Mouse (Mus musculus): Measurements from ENCODE around the gene Fancc. TPM values are rescaled to one million over a fixed set of nuclear protein-coding genes. Genes with fewer than 3 reads are reported as not detected.

The Fancc gene
- polyA plus RNA-seq, 1 experiment from 2014 or later: 26.7 TPM

GRCm38 (mm10) chr13:63404657-63405056 lies 92.4 kb downstream of the Fancc start:
- no peaks in the 10 kb centered on the region for H3K9me3 ChIP-seq (replicated peaks)
- no peak overlapping the region for H3K4me3 ChIP-seq
- no peaks in the 10 kb centered on the region for H3K4me1 ChIP-seq
- no peaks in the 10 kb centered on the region for H3K27me3 ChIP-seq (ENCODE audit: low read depth, poor library complexity, severe bottlenecking)
- DNase-seq (ENCODE audit: low spot score): no peak
- H3K27ac ChIP-seq (replicated peaks): no peak overlapping the region
- H3K36me3 ChIP-seq: no peaks in the 10 kb centered on the region
- WGBS: 87% methylated on average over 2 of the region's 2 CpGs

GRCm38 (mm10) chr13:63402823-63403222 lies 94.3 kb downstream of the Fancc start:
- Histone ChIP-seq H3K27ac (replicated peaks) (no peak overlapping the region), H3K27me3 (ENCODE audit: low read depth, poor library complexity, severe bottlenecking) (no peaks in the 10 kb centered on the region), H3K4me3 (no peak overlapping the region), H3K36me3 (no peaks in the 10 kb centered on the region), H3K4me1 (no peaks in the 10 kb centered on the region), H3K9me3 (replicated peaks) (no peaks in the 10 kb centered on the region)
- WGBS: 83% methylated on average over 2 of the region's 2 CpGs
- no peak for DNase-seq (ENCODE audit: low spot score)

GRCm38 (mm10) chr13:63400069-63400468 lies 97.0 kb downstream of the Fancc start:
- 94% methylated on average over 6 of the region's 6 CpGs for WGBS
- no peaks in the 10 kb centered on the region for H3K27me3 ChIP-seq (ENCODE audit: low read depth, poor library complexity, severe bottlenecking)
- no peaks in the 10 kb centered on the region for H3K36me3 ChIP-seq
- no peaks in the 10 kb centered on the region for H3K9me3 ChIP-seq (replicated peaks)
- no peak for DNase-seq (ENCODE audit: low spot score)
- H3K27ac ChIP-seq (replicated peaks): no peak overlapping the region
- H3K4me1 ChIP-seq: no peaks in the 10 kb centered on the region
- H3K4me3 ChIP-seq: no peak overlapping the region

GRCm38 (mm10) chr13:63397420-63397819 lies 99.7 kb downstream of the Fancc start:
- Histone ChIP-seq H3K27me3 (ENCODE audit: low read depth, poor library complexity, severe bottlenecking) (no peaks in the 10 kb centered on the region), H3K4me1 (no peaks in the 10 kb centered on the region), H3K9me3 (replicated peaks) (no peaks in the 10 kb centered on the region), H3K27ac (replicated peaks) (no peak overlapping the region), H3K36me3 (peaks cover 2% of the 10 kb centered on the region; the same call in 1 of the 2 replicates), H3K4me3 (no peak overlapping the region)
- 95% methylated on average over 1 of the region's 1 CpGs for WGBS
- no peak for DNase-seq (ENCODE audit: low spot score)

GRCm38 (mm10) chr13:63394304-63395063 lies 102.6 kb downstream of the Fancc start:
- H3K36me3 ChIP-seq: peaks cover 2% of the 10 kb centered on the region; the same call in 1 of the 2 replicates

GRCm38 (mm10) chr13:63385234-63385633 lies 111.8 kb downstream of the Fancc start:
- Histone ChIP-seq H3K27ac (replicated peaks) (no peak overlapping the region), H3K4me1 (no peaks in the 10 kb centered on the region), H3K27me3 (ENCODE audit: low read depth, poor library complexity, severe bottlenecking) (no peaks in the 10 kb centered on the region), H3K36me3 (0 out of 2 replicates have a peak, but pooled peaks cover 5% of the 10 kb centered on the region), H3K4me3 (no peak overlapping the region), H3K9me3 (replicated peaks) (no peaks in the 10 kb centered on the region)
- WGBS: 86% methylated on average over 2 of the region's 2 CpGs
- no peak for DNase-seq (ENCODE audit: low spot score)

More at GRCm38 (mm10) chr13:63394304-63395063, 102.6 kb downstream of the Fancc start:
- no peak for DNase-seq (ENCODE audit: low spot score)
- no peak overlapping the region for H3K27ac ChIP-seq (replicated peaks)
- H3K4me1 ChIP-seq: no peaks in the 10 kb centered on the region
- no peaks in the 10 kb centered on the region for H3K9me3 ChIP-seq (replicated peaks)
- no peak overlapping the region for H3K4me3 ChIP-seq
- WGBS: 88% methylated on average over 7 of the region's 7 CpGs
- no peaks in the 10 kb centered on the region for H3K27me3 ChIP-seq (ENCODE audit: low read depth, poor library complexity, severe bottlenecking)

- Histone ChIP-seq H3K27ac (replicated peaks) (no peak overlapping the region), H3K4me1 (no peaks in the 10 kb centered on the region), H3K9me3 (replicated peaks) (no peaks in the 10 kb centered on the region), H3K27me3 (ENCODE audit: low read depth, poor library complexity, severe bottlenecking) (no peaks in the 10 kb centered on the region), H3K4me3 (no peak overlapping the region), H3K36me3 (0 out of 2 replicates have a peak, but pooled peaks cover 5% of the 10 kb centered on the region)
- WGBS: 94% methylated on average over 3 of the region's 3 CpGs
- DNase-seq (ENCODE audit: low spot score): no peak
Observed at GRCm38 (mm10) chr13:63384775-63385174, 112.3 kb downstream of the Fancc start.

- WGBS: 79% methylated on average over 2 of the region's 2 CpGs
- no peaks in the 10 kb centered on the region for H3K4me1 ChIP-seq
- no peak overlapping the region for H3K27ac ChIP-seq (replicated peaks)
- no peaks in the 10 kb centered on the region for H3K9me3 ChIP-seq (replicated peaks)
- no peaks in the 10 kb centered on the region for H3K27me3 ChIP-seq (ENCODE audit: low read depth, poor library complexity, severe bottlenecking)
- no peak for DNase-seq (ENCODE audit: low spot score)
- no peak overlapping the region for H3K4me3 ChIP-seq
- H3K36me3 ChIP-seq: 0 out of 2 replicates have a peak, but pooled peaks cover 5% of the 10 kb centered on the region
Observed at GRCm38 (mm10) chr13:63382206-63382605, 114.9 kb downstream of the Fancc start.

- no peak overlapping the region for H3K27ac ChIP-seq (replicated peaks)
Observed at GRCm38 (mm10) chr13:63373460-63374166, 123.5 kb downstream of the Fancc start.

GRCm38 (mm10) chr13:63361755-63362154 lies 135.3 kb downstream of the Fancc start:
- no peaks in the 10 kb centered on the region for H3K27me3 ChIP-seq (ENCODE audit: low read depth, poor library complexity, severe bottlenecking)
- H3K9me3 ChIP-seq (replicated peaks): no peaks in the 10 kb centered on the region
- H3K27ac ChIP-seq (replicated peaks): no peak overlapping the region
- 0 out of 2 replicates have a peak, but pooled peaks cover 6% of the 10 kb centered on the region for H3K36me3 ChIP-seq
- H3K4me3 ChIP-seq: no peak overlapping the region
- 92% methylated on average over 3 of the region's 3 CpGs for WGBS
- H3K4me1 ChIP-seq: no peaks in the 10 kb centered on the region
- no peak for DNase-seq (ENCODE audit: low spot score)

More at GRCm38 (mm10) chr13:63373460-63374166, 123.5 kb downstream of the Fancc start:
- Histone ChIP-seq H3K4me1 (no peaks in the 10 kb centered on the region), H3K27me3 (ENCODE audit: low read depth, poor library complexity, severe bottlenecking) (no peaks in the 10 kb centered on the region), H3K4me3 (no peak overlapping the region), H3K36me3 (0 out of 2 replicates have a peak, but pooled peaks cover 3% of the 10 kb centered on the region), H3K9me3 (replicated peaks) (no peaks in the 10 kb centered on the region)
- WGBS: 85% methylated on average over 7 of the region's 7 CpGs
- DNase-seq (ENCODE audit: low spot score): no peak

GRCm38 (mm10) chr13:63360111-63360885 lies 136.8 kb downstream of the Fancc start:
- Histone ChIP-seq H3K4me1 (no peaks in the 10 kb centered on the region), H3K27me3 (ENCODE audit: low read depth, poor library complexity, severe bottlenecking) (no peaks in the 10 kb centered on the region), H3K4me3 (no peak overlapping the region), H3K36me3 (peaks cover 9% of the 10 kb centered on the region; the same call in 1 of the 2 replicates), H3K9me3 (replicated peaks) (no peaks in the 10 kb centered on the region), H3K27ac (replicated peaks) (no peak overlapping the region)
- WGBS: 91% methylated on average over 4 of the region's 4 CpGs
- DNase-seq (ENCODE audit: low spot score): no peak

- Histone ChIP-seq H3K4me3 (no peak overlapping the region), H3K27me3 (ENCODE audit: low read depth, poor library complexity, severe bottlenecking) (no peaks in the 10 kb centered on the region), H3K36me3 (peaks cover 9% of the 10 kb centered on the region; the same call in 1 of the 2 replicates), H3K4me1 (no peaks in the 10 kb centered on the region), H3K9me3 (replicated peaks) (no peaks in the 10 kb centered on the region), H3K27ac (replicated peaks) (no peak overlapping the region)
- 90% methylated on average over 4 of the region's 4 CpGs for WGBS
- DNase-seq (ENCODE audit: low spot score): no peak
Observed at GRCm38 (mm10) chr13:63359393-63359792, 137.7 kb downstream of the Fancc start.

Measured in midbrain, embryonic 10.5 days (tissue).